Mouse (Mus musculus) CD4-positive, CD25-positive, alpha-beta regulatory T cell (primary cell): Measurements from ENCODE around the gene Clstn2. TPM values are rescaled to one million over a fixed set of nuclear protein-coding genes. Genes with fewer than 3 reads are reported as not detected.

Experiments used
- polyA plus RNA-seq: library from polyadenylated mRNA; unstranded; fragments of 100-300 nt; shearing (Covaris generic); gene quantifications from one replicate; pipeline ENCODE4 v1.2.1, GENCODE M21; 2017

Clstn2 gene
- polyA plus RNA-seq, result not detected

DNA sequence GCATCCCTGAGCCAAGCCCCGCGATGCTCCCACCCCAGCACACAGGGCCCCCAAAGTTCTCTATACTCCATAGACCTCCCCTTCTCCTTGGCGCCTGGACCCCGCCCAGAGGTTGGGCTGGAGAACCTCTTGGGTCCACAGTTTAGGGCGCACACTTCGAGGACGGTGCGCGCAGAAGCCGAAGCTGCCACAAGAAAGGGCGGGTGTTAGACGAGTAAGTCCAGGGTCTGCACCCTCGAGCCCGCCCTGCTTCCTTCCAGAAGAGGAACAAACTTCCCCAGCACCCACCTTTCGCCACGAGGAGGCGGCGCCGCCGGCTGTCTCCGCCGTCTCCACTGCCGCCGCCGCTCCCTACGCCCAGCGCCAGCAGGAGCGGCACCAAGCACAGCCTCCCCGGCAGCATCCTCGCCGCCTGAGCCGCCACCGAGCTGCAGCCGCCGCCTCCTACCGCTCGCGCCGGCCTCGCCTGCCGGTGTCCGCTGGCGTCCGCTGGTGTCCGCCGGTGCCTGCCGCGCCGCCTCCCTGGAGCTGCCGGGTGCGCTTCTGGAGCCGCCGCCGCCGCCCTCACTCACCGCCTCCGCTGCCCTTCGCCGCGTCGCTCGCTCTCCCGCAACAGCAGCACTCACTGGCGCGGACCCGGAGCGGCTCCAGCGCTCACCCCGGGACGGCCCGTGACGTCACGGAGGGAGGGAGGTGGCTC lies at the start of gene Clstn2:
TSS of gene Clstn2 (minus strand) at position 609 of the 700 bp plus-strand sequence.

